Mouse (Mus musculus) naive thymus-derived CD4-positive, alpha-beta T cell, adult 2 months (primary cell): ENCODE measurements around the gene Mef2a.

Source experiments
- DNase-seq: peaks from one replicate; pipeline ENCODE4 v3.0.0-alpha.2; 2011; ENCODE audit warnings: low read depth

The Mef2a gene

DNA sequence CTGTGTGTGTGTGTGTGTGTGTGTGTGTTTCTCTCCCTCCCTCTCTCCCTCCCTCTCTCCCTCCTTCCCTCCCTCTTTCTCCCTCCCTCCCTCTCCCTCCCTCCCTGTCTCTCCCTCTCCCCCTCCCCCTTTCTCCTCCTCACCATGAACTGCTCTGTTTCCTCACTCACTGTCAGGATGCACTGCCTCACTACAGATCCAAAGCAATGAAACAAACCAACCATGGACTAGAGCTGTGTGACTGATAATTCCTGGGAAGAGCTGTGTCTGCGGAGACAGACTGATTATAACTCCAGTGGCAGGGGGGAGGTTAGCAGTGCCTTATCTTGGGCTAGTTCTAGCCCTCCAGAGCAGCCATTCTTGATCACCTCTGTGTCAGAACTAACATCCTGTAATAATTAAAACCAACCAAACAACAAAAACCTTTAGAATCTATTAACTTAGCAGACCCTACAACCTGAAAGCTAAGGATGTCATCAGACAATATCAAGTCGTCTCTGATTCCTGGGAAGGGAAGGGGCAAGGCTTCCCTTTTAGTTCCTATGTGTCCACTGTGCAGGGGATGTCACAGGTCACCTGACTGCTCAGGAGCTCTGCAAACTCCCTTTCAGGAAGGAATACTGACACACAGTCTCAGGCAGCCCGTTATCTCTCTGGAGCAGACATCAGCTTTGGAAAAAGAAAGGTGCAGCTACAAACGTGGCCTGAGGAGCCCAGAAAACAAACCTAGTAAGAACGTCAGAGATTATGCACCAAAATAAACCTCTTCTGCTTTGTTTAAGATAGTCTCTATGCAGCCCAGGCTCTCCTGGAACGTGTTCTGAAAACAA is 162.4 kb downstream of the Mef2a start:
- no peak for DNase-seq

- DNase-seq, result no peak
Observed at GRCm38 (mm10) chr7:67208317-67208716, 164.3 kb downstream of the Mef2a start.

- no peak for DNase-seq
Observed at GRCm38 (mm10) chr7:67207701-67208100, 165.0 kb downstream of the Mef2a start.

DNA sequence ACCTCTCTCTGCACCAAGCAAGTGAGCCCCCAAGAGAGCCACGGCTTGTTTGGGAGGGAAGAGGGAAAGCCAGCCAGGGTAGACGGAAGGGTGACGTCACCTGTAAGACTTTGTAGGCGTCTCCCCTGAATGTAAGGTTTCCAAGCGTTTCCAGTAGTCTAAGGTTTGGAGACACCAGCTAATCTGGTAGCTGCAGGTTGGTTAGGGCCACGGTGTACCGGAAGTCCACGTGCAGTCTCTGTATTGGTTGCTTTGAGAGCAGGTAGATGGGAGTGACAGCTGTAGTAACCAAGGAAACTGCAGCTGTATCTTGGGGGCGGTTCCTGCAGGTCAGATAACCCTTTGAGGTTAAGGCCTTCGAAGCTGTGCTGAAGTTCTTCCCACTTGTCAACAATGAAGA is 166.2 kb downstream of the Mef2a start:
- DNase-seq, result no peak

DNA sequence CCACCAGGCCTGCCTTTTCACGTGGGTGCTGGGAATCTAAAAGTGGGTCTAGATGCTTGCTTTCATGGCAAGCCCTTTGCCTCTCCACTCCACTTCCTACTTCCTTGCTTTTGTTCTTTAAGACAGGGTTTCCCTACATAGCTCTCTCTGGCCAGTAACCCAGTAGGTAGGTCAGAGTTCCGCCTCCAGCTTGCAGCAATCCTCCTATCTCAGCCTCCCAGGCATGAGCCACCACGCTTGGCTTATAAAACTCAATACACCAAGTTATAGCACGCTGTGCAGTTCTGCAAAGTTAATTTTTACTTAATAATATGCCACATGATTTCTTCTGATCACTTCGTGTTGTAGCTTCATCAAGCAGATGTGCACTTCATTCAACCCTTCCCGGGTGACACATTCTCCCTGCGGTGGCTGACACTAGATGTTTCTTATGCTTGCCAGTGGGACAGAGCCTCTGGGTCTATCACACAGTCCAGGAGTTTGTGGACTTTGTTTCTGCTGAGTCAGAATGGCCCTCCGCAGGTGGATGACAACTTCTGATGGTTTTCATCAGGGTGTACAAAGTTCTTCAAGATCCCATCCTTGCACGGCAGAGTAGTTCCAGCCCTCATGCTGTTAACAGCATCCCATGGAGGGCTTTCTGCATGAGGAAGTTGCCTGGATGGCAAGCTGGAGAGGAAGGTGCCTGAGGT is 166.8 kb downstream of the Mef2a start:
- no peak for DNase-seq

GRCm38 (mm10) chr7:67203625-67204024 is 169.0 kb downstream of the Mef2a start:
- DNase-seq, result no peak

DNA sequence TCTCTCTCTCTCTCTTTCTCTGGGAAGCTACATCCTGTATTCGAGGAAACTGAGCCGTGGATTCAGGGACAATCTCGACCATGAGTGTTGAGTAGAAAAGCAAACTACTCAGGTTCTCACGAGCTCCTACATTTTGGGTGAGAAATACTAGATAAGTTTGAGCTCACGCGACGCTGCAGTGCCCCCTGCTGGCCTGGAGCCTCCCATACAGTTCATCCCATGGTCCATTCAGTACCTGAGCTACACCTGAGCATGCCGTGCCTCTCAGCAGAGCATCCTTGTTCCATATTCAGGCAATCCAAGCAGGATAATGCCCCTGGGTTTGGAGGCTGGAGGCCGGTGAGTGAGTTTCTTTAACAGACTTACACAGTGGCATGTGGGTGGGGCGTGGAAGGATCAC is 173.2 kb downstream of the Mef2a start:
- peak; percentile 74 for DNase-seq

GRCm38 (mm10) chr7:67183786-67184185 is 188.9 kb downstream of the Mef2a start:
- DNase-seq, result no peak
